Mouse (Mus musculus) urinary bladder, adult 18-20 months (tissue): ENCODE measurements at regions not wholly inside any gene's neighbourhood (a gene's known extent, or its start where the extent isn't known, plus 50 kb on each side); places are given as distances from the start of the nearest gene placed in this dataset.
A peak's percentile ranks its signal among the peaks of the same experiment; 100 is the strongest.
"Not testable (repeated sequence)": the region's sequence is repeated elsewhere in the genome, so short reads cannot be mapped to it uniquely, and the experiment has no call there.

Experiments used
- DNase-seq, 2 experiments: peaks; one replicate each; pipeline ENCODE4 v3.0.0; 2022; ENCODE audit warnings: low spot score in 2 of 2, mixed read lengths in 2 of 2

- not testable (repeated sequence) for DNase-seq
Observed at GRCm38 (mm10) chr13:3035291-3035690, 502.6 kb upstream of the Gdi2 start.

- peak; percentile 3 to 12 for DNase-seq
Observed at GRCm38 (mm10) chr13:3037010-3037409, 500.9 kb upstream of the Gdi2 start.

DNA sequence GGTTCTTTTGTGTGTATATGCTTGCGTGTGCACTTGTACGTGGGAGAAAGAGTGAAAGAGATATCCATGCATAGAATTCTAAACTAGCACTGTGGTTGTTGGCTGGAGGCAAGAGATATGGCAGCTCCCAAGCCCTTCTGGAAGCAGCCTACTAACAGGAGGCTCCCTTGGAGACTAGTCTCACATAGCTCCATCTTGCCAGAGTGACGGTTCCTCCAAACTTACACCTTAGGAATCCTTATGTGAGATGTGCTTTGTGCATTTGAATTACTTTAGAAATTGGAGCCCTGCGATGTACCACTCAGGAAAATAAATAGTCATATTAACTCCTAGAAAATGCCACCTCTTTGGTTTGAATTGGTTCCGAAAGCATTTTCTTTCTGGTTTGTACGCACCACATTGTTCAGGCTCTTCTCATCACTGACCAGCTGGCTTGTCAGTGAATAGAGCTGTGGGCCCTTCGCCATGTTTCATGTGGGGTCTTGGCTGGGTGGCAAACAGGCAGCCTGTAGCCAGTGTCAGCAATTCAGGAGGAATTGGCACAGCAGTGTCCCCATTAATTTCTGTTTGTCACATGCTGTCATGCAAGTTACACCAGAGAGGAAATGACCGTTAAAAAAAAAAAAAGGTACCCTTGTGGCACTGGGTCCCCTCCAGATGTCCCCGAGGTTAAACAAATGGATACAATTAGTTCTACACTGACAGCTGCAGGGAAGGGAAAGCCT lies 491.3 kb upstream of the Gdi2 start:
- DNase-seq, result not testable (repeated sequence)

- DNase-seq, result not testable (repeated sequence)
Observed at GRCm38 (mm10) chr13:3083480-3083879, 454.4 kb upstream of the Gdi2 start.

GRCm38 (mm10) chr13:3089971-3090370 lies 447.9 kb upstream of the Gdi2 start:
- not testable (repeated sequence) for DNase-seq

DNA sequence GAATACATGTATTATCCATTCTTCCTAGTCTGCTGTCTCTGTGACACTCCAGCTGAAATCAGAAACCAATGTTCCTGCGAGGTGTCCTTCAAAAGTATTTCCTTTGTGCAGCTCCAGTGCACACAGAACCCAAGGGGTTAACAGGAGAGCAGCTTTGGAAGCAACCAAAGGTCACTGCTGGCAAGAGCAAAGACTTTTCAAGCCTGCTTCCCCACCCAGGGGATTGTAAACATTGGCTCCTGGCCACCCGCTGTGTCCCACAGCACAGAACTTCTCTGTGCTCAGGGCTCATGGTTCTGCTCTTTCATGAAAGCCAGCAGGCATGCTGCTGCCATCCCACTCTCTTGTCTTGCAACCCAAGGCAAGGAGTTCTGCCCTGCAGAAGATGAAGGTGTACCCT lies 431.3 kb upstream of the Gdi2 start:
- not testable (repeated sequence) for DNase-seq

GRCm38 (mm10) chr13:3128150-3128549 lies 409.7 kb upstream of the Gdi2 start:
- not testable (repeated sequence) for DNase-seq

GRCm38 (mm10) chr13:3137281-3137680 lies 400.6 kb upstream of the Gdi2 start:
- DNase-seq, result not testable (repeated sequence)

DNA sequence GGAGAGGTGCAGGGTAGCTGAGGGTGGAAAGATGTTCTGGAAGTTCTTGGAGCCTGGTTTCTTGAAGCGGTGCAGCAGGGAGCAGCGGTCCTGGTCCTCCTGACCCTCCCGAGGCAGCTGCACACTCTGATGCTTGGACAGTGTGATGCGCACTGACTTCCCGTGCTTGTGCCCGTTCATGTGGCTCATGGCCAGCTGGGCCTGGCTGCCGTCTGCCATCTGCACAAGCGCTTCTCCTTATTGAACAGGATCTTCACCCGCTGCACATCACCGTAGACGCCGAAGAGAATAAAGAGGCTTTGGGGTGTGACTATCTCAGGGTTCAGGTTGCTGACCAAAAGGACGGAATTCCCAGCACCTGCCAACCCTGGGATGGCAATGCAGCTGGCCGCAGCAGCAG lies 399.2 kb upstream of the Gdi2 start:
- DNase-seq, result no peak

GRCm38 (mm10) chr13:3145513-3145912 lies 392.4 kb upstream of the Gdi2 start:
- not testable (repeated sequence) for DNase-seq
